Mouse (Mus musculus) liver, adult 2 months (tissue): ENCODE measurements at regions not wholly inside any gene's neighbourhood (a gene's known extent, or its start where the extent isn't known, plus 50 kb on each side); places are given as distances from the start of the nearest gene placed in this dataset.

ENCODE experiments used
- CTCF ChIP-seq: fragments of 200-500 bp; IDR thresholded peaks from 2 replicates; pipeline ENCODE4 v1.5.1; 2011; ENCODE audit warnings: low read depth, low read length, control low read depth
- POLR2A ChIP-seq: fragments of 200-500 bp; IDR thresholded peaks from 2 replicates; pipeline ENCODE4 v1.6.1; 2011; ENCODE audit warnings: low read length, control low read depth; ENCODE audit not compliant: insufficient read depth; ENCODE audit errors: extremely low read depth

GRCm38 (mm10) chr10:119082861-119083260 is 157.0 kb downstream of the Cand1 start:
- no peak for TF ChIP-seq POLR2A
- no peak for TF ChIP-seq CTCF
